Mouse (Mus musculus) CH12.LX (cell line): Measurements from ENCODE around the gene Rsph9.

ENCODE experiments used
- CHD1 ChIP-seq: IDR thresholded peaks from 2 replicates; pipeline ENCODE4 v1.6.1; 2012; ENCODE audit warnings: low read depth, low read length, improper control_type of control experiment, inconsistent platforms
- CTCF ChIP-seq, 2 experiments: IDR thresholded peaks in 1 of 2; conservative IDR thresholded peaks in 1 of 2; 2 replicates each; pipeline ENCODE4 v1.5.1; 2011 to 2012; ENCODE audit warnings: low read depth in 2 of 2, low read length in 2 of 2, improper control_type of control experiment in 1 of 2, inconsistent platforms in 1 of 2, mild to moderate bottlenecking in 1 of 2, moderate library complexity in 1 of 2
- EP300 ChIP-seq: IDR thresholded peaks from 2 replicates; pipeline ENCODE4 v1.6.1; 2011; ENCODE audit warnings: low read length, improper control_type of control experiment
- POLR2A ChIP-seq: IDR thresholded peaks from 2 replicates; pipeline ENCODE4 v1.6.1; 2011; ENCODE audit warnings: low read depth, mild to moderate bottlenecking, improper control_type of control experiment, low read length
- ZC3H11A ChIP-seq: IDR thresholded peaks from 2 replicates; pipeline ENCODE4 v1.6.1; 2012; ENCODE audit warnings: low read depth, mild to moderate bottlenecking, inconsistent platforms, low read length, improper control_type of control experiment

- no peak for TF ChIP-seq CTCF (conservative IDR thresholded peaks at IDR 0.05 in 1 of 2, IDR thresholded peaks at IDR 0.05 in 1 of 2; ENCODE audit: low read depth in 2 of 2, low read length in 2 of 2)
- TF ChIP-seq POLR2A = no peak
- TF ChIP-seq CHD1 = no peak
- no peak for TF ChIP-seq ZC3H11A
- TF ChIP-seq EP300 = no peak
Observed at GRCm38 (mm10) chr17:46164791-46165190, 20.8 kb upstream of the Rsph9 start.
